Mouse (Mus musculus): ENCODE results near the gene Hsd3b2.
"Not testable (repeated sequence)": the region's sequence is repeated elsewhere in the genome, so short reads cannot be mapped to it uniquely, and the experiment has no call there.

Gene Hsd3b2

DNA sequence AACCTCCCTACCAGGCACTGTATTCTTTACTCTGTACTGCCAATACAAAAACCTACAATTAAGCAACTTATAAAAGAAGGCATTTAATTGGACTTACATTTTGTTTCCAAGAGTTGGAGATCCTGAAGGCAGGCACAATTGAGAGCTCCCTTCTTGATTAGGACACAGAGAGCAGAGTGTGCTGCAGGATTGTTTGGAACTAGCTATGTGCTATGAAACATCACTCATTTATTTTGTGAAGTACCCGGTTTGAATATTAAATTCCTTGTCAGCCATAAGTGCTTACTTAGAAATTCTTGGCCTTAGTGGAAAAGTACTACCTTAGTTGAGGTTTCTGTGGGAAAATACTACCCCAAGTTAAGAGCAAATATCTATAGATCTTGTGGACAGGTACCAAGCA lies at the start of gene Hsd3b2:
Hsd3b2 (minus strand) TSS at position 168 of the 400 bp plus-strand sequence.
- no peak for DNase-seq (ENCODE audit: low spot score)

DNA sequence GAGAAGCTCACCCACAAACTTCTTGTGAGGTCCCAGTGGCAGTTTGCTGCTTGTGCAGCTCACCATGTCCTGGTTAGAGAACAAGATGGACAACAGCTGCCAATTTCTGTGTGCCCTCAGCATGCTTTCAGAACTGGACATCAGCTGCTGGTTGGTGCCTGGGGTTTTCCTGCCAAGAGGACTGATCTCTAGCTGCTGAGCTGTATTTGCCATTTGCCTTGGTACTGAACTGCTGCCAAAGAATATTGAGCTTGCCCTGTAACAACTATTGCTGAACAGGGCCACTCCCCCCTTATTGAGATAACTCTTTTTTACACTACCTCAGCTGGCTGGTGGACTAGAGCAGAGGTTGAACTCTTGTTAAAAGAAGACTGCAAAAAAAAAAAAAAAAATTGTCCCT lies 39.8 kb upstream of the Hsd3b2 start:
- DNase-seq (ENCODE audit: low spot score): no peak

DNA sequence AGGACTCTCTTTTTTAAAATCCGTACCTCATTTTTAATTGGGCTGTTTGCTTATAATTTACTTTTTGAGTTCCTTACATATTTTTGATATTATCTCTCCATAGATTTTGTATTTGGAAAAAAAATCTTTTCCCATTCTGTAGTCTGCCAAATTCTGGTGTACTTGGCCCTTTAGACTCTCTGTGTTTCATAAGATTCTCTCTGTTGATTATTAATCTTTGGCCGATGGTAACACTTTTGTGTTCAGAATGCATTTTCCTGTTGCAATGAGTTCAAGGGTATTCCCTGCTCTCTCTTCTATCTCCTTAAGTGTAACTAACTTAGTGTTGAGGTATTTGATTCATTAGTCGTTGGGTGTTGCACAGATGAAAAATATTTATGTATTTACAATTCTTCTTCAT lies 32.5 kb upstream of the Hsd3b2 start:
- no peak for DNase-seq (ENCODE audit: low spot score)

DNA sequence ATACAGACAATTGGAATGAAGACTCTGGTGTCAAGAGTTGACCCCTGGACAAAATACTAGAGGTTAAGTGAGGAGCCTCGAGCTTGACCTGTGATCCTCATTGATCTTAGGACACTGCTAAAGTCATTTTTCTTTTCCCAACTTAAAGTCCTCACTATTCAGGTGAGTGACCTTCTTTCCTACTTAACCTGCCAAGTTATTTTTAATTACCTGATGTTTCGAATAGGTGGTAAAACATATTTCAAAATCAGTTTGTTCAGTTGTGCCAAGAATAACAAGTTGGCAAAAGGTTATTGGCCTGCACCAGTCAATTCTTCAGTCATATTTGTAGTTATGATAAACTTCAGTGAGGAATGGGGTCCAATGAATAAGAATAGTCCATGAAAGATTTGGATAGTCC lies 27.8 kb upstream of the Hsd3b2 start:
- no peak for DNase-seq (ENCODE audit: low spot score)

DNA sequence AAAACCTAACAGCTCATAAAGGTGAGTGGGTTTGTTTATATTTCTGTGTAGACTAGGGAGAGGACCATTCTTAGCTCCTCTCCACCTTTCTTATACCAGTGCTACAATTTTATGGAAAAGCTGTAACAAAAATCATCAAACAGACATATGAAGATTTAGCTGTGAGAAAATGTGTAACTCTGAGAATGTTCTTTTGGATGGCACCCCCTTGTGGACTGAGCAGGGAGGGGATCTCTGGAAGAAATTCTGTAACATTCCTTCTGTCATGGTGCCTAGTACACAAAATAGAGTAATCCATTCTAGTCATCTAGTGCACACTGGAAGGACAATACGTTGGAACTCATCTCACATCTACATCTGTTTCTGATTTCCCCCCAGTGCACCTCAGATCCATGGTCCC lies 16.7 kb upstream of the Hsd3b2 start:
- not testable (repeated sequence) for DNase-seq (ENCODE audit: low spot score)

DNA sequence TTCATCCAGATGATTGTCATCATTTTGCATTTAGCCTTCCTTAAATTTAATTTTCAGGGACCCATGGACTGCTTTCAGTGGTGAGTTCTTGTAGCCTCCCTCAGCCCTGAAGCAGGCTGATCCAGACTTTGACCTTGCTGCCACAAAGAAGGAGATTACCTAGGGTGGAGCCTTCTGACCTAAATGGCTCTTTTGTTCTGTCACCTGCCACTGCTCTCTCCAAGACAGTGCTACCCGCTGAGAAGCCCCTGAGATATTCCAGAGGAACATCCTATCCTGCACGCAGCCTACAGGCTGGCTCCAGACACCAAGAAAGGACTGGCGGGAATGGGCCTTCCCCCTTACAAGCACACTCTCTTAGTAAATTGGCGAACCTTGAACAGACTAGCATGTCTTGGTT lies 10.0 kb upstream of the Hsd3b2 start:
- DNase-seq (ENCODE audit: low spot score): no peak

DNA sequence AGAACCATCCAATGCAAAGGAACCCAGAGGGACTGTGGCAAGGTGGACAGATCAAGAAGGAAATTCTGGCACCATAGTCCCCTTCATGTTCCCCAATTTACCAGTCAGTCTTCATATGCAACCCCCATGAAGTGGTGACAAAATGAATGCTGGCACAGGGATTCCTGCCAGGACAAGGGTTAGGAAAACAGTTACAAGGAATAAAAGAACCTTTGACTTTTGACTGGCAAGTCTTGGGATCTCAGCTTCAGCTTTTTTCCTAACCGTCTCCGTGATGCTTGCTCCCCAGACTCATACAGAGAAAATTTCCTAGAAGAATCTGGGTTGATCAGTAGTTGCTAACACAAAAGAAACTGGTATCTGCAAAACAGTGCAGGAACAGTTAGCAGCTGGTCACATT lies 9.4 kb upstream of the Hsd3b2 start:
- no peak for DNase-seq (ENCODE audit: low spot score)

DNA sequence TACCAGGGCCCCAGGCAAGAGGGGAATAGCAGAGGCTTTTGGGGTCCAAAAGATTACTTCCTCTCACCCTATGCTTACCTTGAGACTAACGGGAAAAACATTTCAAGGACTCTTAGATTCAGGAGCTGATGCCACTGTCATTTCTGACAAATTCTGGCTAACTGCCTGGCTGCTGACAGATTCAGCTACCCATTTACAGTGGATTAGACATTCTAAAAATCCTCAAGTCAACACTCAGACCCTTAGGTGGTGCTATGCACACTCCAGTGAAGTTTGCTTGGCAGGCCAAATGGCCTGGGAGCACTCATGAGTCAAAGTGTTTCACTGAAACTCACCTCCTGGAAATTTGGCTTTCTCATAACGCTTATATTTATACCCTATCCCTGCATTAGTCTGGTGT lies 1.9 kb upstream of the Hsd3b2 start:
- no peak for DNase-seq (ENCODE audit: low spot score)

DNA sequence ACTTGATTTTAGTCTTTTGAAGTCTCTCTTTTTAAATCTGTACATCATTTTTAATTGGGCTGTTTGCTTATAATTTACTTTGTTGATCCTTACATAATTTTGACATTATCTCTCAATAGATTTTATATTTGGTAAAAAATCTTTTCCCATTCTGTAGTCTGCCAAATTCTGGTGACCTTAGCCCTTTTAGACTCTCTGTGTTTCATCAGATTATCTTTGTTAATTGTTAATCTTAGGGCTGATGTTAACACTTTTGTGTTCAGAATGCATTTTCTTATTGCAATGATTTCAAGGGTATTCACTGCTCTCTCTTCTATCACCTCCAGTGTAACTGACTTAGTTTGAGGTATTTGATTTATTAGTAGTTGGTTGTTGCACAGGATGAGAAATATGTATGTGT lies 3.6 kb downstream of the Hsd3b2 start:
- no peak for DNase-seq (ENCODE audit: low spot score)

DNA sequence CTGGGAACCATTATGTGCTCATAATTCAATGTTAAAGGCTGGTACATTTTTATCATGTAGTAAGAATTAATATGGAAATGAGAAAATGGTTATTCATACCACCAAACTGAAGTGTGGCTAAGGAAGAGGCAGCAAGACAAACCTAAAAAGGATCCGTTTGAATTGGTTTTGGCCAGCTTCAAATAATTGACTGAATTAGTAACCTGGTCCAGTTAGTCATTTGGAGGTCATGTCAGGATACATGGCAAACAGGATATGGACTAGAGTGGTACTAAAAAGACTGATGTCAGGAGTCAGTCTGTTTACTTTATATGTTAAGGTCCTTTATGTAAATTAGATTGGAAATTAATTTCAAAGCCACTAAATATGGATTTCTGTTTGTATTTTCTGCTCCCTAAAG lies 41.9 kb downstream of the Hsd3b2 start:
- no peak for DNase-seq (ENCODE audit: low spot score)

DNA sequence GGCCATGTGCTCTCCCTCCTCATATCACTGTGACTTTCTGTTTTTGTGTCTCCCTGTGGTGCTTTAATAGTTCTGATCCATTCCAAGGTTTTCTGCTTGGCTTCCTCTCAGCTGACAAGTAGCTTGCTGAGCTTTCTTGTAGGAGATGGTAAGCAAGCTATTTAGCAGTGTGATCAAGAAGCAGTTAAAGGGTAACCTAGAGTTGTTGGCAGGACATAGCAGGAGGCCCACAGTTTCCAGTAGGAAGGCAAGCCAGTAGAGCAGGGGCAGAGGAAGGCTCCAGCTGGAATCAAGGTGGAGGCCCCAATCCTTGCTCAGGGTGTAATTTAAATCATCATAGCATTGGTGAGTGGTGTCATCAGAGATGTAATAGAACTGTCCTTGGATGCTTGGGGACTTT lies 43.6 kb downstream of the Hsd3b2 start:
- no peak for DNase-seq (ENCODE audit: low spot score)
